Mouse (Mus musculus) Muller cell, postnatal 12 days (primary cell): Measurements from ENCODE around the gene Kremen2.

Experiments used
- DNase-seq: peaks from one replicate; pipeline ENCODE4 v3.0.0-alpha.2; 2015; ENCODE audit errors: inconsistent ontology term

Kremen2 gene

GRCm38 (mm10) chr17:23760231-23760630 is 14.6 kb upstream of the Kremen2 start:
- DNase-seq, result no peak

GRCm38 (mm10) chr17:23758801-23759200 is 13.2 kb upstream of the Kremen2 start:
- DNase-seq, result no peak

- no peak for DNase-seq
Measured at GRCm38 (mm10) chr17:23757581-23757980, 11.9 kb upstream of the Kremen2 start.

- DNase-seq, result no peak
Measured at GRCm38 (mm10) chr17:23755689-23756088, 10.1 kb upstream of the Kremen2 start.

- DNase-seq, result no peak
Measured at GRCm38 (mm10) chr17:23749400-23750191, 4.0 kb upstream of the Kremen2 start.

GRCm38 (mm10) chr17:23748631-23749391 is 3.2 kb upstream of the Kremen2 start:
- DNase-seq, result peak; percentile 54

- no peak for DNase-seq
Measured at GRCm38 (mm10) chr17:23748026-23748425, 2.4 kb upstream of the Kremen2 start.

GRCm38 (mm10) chr17:23747471-23747870 is 1.8 kb upstream of the Kremen2 start:
- no peak for DNase-seq

- DNase-seq, result no peak
Measured at GRCm38 (mm10) chr17:23746767-23747166, 1.1 kb upstream of the Kremen2 start.

- no peak for DNase-seq
Measured at GRCm38 (mm10) chr17:23746311-23746710, 678 bp upstream of the Kremen2 start.

GRCm38 (mm10) chr17:23744651-23745050 is 982 bp downstream of the Kremen2 start:
- DNase-seq, result no peak

- DNase-seq, result no peak
Measured at GRCm38 (mm10) chr17:23744076-23744475, 1.6 kb downstream of the Kremen2 start.

- DNase-seq, result no peak
Measured at GRCm38 (mm10) chr17:23742941-23743340, 2.7 kb downstream of the Kremen2 start.

- no peak for DNase-seq
Measured at GRCm38 (mm10) chr17:23742210-23742793, 3.3 kb downstream of the Kremen2 start.

- no peak for DNase-seq
Measured at GRCm38 (mm10) chr17:23741359-23742209, 4.0 kb downstream of the Kremen2 start.

- no peak for DNase-seq
Measured at GRCm38 (mm10) chr17:23740598-23741021, 5.0 kb downstream of the Kremen2 start, which contains the start of gene Paqr4. Paqr4 (minus strand) TSS chr17:23740867.

GRCm38 (mm10) chr17:23740136-23740584 is 5.5 kb downstream of the Kremen2 start:
- DNase-seq, result peak; percentile 96

- DNase-seq, result peak; percentile 60
Measured at GRCm38 (mm10) chr17:23739202-23740135, 6.2 kb downstream of the Kremen2 start.

GRCm38 (mm10) chr17:23738836-23739201 is 6.8 kb downstream of the Kremen2 start:
- DNase-seq, result no peak
